Mouse (Mus musculus) cerebellum, adult 2 months (tissue): ENCODE data around the gene Pate4.

ENCODE experiments used
- CTCF ChIP-seq: fragments of 200-500 bp; IDR thresholded peaks from 2 replicates; pipeline ENCODE4 v1.5.1; 2011; ENCODE audit warnings: low read depth, mild to moderate bottlenecking, control low read depth, low read length, moderate library complexity, borderline replicate concordance; ENCODE audit not compliant: insufficient read depth
- POLR2A ChIP-seq: fragments of 200-500 bp; IDR thresholded peaks from 2 replicates; pipeline ENCODE4 v1.6.1; 2011; ENCODE audit warnings: low read length, control low read depth, borderline replicate concordance; ENCODE audit not compliant: insufficient read depth

GRCm38 (mm10) chr9:35648102-35648501, 36.4 kb upstream of the Pate4 start, which contains the start of gene Pate3:
- TF ChIP-seq CTCF (no peak), POLR2A (no peak)
